Mouse (Mus musculus) heart, embryonic 13.5 days (tissue): Measurements from ENCODE around the gene Gm42906. TPM values are rescaled to one million over a fixed set of nuclear protein-coding genes. Genes with fewer than 3 reads are reported as not detected.

Experiments used
- ATAC-seq: fragments of 200-750 bp; cut with Nextera tagmentation; 2 replicates; pipeline ENCODE4 v1.8.0; 2017; ENCODE audit warnings: moderate TSS enrichment; ENCODE audit not compliant: insufficient number of reproducible peaks, low FRiP score, low TSS enrichment; ENCODE audit errors: extremely low read depth
- H3K27ac ChIP-seq: fragments of 300-500 bp; sonication (generic); replicated peaks from 2 replicates; pipeline ENCODE4 v1.5.1; 2015; ENCODE audit warnings: moderate library complexity, mild to moderate bottlenecking, inconsistent platforms
- H3K27me3 ChIP-seq: fragments of 300-500 bp; sonication (generic); replicated peaks from 2 replicates; pipeline ENCODE4 v1.6.1; 2015; ENCODE audit warnings: mild to moderate bottlenecking, inconsistent platforms
- H3K36me3 ChIP-seq: fragments of 300-500 bp; sonication (generic); 2 replicates; pipeline ENCODE4 v1.6.1; 2015; ENCODE audit warnings: mild to moderate bottlenecking, inconsistent platforms
- H3K4me1 ChIP-seq: fragments of 300-500 bp; sonication (generic); 2 replicates; pipeline ENCODE4 v1.6.1; 2015; ENCODE audit warnings: inconsistent platforms
- H3K4me2 ChIP-seq: fragments of 300-500 bp; sonication (generic); 2 replicates; pipeline ENCODE4 v1.6.1; 2015; ENCODE audit warnings: inconsistent platforms, mild to moderate bottlenecking, moderate library complexity
- H3K4me3 ChIP-seq: fragments of 300-500 bp; sonication (generic); 2 replicates; pipeline ENCODE4 v1.5.1; 2015; ENCODE audit warnings: moderate library complexity, mild to moderate bottlenecking, inconsistent platforms
- H3K9ac ChIP-seq: fragments of 300-500 bp; sonication (generic); 2 replicates; pipeline ENCODE4 v1.6.1; 2015; ENCODE audit warnings: inconsistent platforms, mild to moderate bottlenecking, moderate library complexity
- H3K9me3 ChIP-seq: fragments of 300-500 bp; sonication (generic); 2 replicates; pipeline ENCODE4 v1.6.1; 2016; ENCODE audit warnings: inconsistent platforms
- WGBS: fragments of 180-500 bp; shearing (Covaris S2); methylation state at CpG from one replicate; pipeline ENCODE4 v1.1.7; 2015; ENCODE audit warnings: mixed read lengths; 5-methylcytosine and 5-hydroxymethylcytosine counted together
- polyA plus RNA-seq: library from polyadenylated mRNA; unstranded; fragments of >200 nt; fragmentation: Nextera tagmentation; extraction: Ambion mirVana; gene quantifications from 2 replicates; pipeline ENCODE4 v1.2.1, GENCODE M21; 2015

The Gm42906 gene
- polyA plus RNA-seq, 1 experiment from 2014 or later = not detected

DNA sequence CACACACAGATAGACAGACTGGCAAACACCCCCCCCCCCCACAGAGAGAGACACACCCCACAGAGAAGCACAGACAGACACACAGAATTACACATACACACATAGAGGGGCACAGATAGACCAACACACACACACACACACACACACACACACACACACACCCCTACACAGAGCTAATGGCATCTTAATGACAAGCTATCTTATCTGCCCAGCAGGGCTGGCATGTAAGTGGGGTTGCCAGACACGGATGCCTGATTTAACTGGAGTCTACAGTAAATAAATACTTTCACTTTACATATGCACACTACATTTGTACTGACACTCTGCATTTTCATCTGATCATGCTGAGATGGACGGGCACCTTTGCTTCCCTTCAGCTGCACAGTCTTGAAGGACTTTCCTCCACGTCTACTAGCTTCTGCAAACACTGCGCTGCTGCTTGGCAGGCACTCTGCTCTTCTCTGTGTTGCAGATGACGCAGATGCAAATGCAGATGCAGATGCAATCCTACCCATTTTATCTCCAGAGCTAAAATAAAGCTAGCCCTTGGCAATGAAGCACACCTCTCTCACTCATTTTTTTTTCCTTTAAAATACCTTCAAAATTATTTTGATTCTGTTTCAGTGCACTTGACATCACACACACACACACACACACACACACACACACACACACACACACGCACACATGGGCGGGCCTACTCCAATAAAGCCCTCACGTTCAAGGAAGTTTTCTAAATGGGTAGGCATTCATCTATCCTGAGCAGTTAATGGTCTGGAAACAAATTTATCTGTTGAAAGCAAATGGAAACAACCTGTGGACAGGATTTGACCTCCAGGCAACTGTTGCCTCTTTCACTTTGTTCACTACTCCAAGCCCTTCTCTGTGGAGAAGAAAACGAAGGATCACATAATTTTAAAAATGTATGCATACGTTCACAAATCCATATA is 179.0 kb downstream of the Gm42906 start:
- H3K9ac ChIP-seq = peak overlapping the region; percentile 19; the same call in 1 of the 2 replicates
- H3K4me3 ChIP-seq = no peak overlapping the region
- peak overlapping the region; percentile 37 for H3K4me2 ChIP-seq
- 55% methylated on average over 10 of the region's 10 CpGs for WGBS
- H3K9me3 ChIP-seq = no peaks in the 10 kb centered on the region
- peaks cover 18% of the 10 kb centered on the region; the same call in 1 of the 2 replicates for H3K27me3 ChIP-seq
- peaks cover 41% of the 10 kb centered on the region for H3K4me1 ChIP-seq
- H3K27ac ChIP-seq = no peak overlapping the region
- no peak for ATAC-seq
- no peaks in the 10 kb centered on the region for H3K36me3 ChIP-seq

DNA sequence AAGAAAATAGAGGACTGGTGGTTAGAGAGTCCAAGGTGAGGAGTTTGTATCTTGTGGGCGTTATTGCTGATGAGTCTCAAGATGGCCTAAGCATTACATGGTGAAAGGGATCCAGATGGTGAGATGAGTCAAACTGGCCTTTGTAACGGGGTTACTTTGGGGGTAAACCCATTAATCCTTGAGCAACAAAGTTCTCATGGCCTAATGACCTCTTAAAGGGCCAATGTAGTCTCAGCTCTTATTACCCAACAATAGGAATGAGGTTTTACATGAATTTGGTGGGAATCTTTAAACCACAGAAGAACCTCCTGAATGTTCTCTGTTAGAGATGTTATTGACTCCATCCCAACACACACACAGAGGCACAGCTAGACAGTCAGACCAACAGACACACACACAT is 179.9 kb downstream of the Gm42906 start:
- H3K9me3 ChIP-seq = no peaks in the 10 kb centered on the region
- H3K27ac ChIP-seq = peak overlapping the region; percentile 60; the same call in 1 of the 2 replicates
- H3K4me3 ChIP-seq = no peak overlapping the region
- peaks cover 21% of the 10 kb centered on the region; the same call in 1 of the 2 replicates for H3K27me3 ChIP-seq
- no peak overlapping the region for H3K9ac ChIP-seq
- WGBS = 74% methylated on average over 2 of the region's 2 CpGs
- ATAC-seq = no peak
- peaks cover 41% of the 10 kb centered on the region for H3K4me1 ChIP-seq
- H3K36me3 ChIP-seq = no peaks in the 10 kb centered on the region
- no peak overlapping the region for H3K4me2 ChIP-seq

DNA sequence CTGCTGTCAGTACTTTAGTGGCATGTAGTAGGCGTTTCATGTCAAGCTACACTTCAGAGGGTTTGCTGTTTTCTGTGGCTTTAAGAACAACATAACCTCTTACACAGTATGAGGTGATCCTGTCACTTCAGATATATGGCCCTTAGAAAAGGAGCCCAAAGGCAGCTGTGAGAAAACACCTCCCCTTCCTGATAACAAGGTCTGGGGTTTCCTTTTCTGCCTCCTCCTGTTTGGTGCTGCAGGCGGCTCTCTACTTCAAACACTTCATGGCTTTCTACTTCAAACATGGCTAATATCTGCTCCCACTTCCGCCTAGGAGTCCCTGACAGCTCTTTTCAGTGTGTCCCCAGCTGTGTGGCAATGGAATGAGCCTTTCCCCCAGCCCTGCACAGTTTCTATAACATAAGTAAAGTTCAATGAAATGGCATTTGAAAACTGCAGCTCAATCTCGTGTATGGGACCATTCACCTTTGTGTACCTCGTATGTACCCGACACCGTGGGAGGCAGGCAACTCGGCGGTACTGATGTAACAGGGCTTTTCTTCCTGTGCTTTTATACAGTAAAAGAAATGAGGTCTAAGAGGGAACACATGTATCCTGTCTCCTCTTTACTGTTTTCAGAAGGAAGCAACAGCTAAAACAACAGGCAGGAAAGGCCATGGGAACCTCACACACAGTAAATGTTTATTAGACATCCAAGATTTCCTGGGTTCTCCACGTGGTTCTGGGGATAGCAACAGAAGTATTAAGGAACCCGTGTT is 180.7 kb downstream of the Gm42906 start:
- peaks cover 21% of the 10 kb centered on the region; the same call in 1 of the 2 replicates for H3K27me3 ChIP-seq
- H3K36me3 ChIP-seq = no peaks in the 10 kb centered on the region
- H3K4me3 ChIP-seq = no peak overlapping the region
- peaks cover 41% of the 10 kb centered on the region for H3K4me1 ChIP-seq
- H3K4me2 ChIP-seq = peak overlapping the region; percentile 32
- peak overlapping the region; percentile 60 for H3K27ac ChIP-seq
- H3K9me3 ChIP-seq = no peaks in the 10 kb centered on the region
- peak overlapping the region; percentile 48; the same call in 1 of the 2 replicates for H3K9ac ChIP-seq
- no peak for ATAC-seq
- WGBS = 31% methylated on average over 11 of the region's 11 CpGs

DNA sequence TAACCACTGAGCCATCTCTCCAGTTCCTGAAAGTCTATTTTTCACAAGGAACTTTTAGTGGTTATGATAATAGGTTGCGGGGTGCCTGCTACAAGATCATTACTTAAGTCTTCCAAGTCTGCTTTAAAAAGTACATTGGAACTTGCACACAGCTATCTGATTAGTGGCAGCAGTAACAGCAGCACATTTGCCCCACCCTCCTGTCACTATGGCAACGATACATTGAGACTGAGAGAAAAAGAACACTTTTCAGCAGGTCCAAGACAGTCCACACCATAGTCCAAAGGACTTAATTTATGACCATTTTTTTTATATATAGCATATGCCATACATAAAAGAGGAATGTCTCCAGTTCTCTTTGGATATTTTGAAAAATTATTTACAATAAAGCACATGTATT is 181.7 kb downstream of the Gm42906 start:
- ATAC-seq = no peak
- Histone ChIP-seq H3K27me3 (peaks cover 25% of the 10 kb centered on the region; the same call in 1 of the 2 replicates), H3K9ac (no peak overlapping the region), H3K36me3 (no peaks in the 10 kb centered on the region), H3K9me3 (no peaks in the 10 kb centered on the region), H3K4me1 (peaks cover 36% of the 10 kb centered on the region), H3K27ac (no peak overlapping the region), H3K4me2 (no peak overlapping the region), H3K4me3 (no peak overlapping the region)
- WGBS = 78% methylated on average over 2 of the region's 2 CpGs

DNA sequence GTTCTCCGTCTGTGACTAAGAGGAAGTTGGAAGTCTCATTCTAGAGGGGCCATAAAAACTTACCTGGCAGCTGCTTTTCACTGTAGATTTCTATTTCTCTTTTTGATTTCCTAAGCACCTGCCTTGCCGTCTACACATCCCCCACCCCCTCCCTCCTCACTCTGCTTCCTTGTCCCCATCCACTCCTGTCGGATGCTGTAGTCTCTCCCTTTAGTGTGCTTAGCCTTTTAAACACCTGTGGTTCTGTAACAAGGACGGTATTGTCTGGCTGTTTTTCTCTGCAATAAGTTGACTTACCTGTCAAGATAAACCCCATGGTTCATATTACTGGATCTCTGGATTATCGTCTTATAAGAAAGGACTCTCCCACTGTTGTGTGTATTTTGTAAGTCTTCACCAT is 182.4 kb downstream of the Gm42906 start:
- no peaks in the 10 kb centered on the region for H3K36me3 ChIP-seq
- H3K4me2 ChIP-seq = no peak overlapping the region
- H3K27ac ChIP-seq = no peak overlapping the region
- H3K27me3 ChIP-seq = peaks cover 24% of the 10 kb centered on the region; the same call in 1 of the 2 replicates
- ATAC-seq = no peak
- no peak overlapping the region for H3K9ac ChIP-seq
- peaks cover 36% of the 10 kb centered on the region for H3K4me1 ChIP-seq
- 83% methylated on average over 5 of the region's 5 CpGs for WGBS
- H3K9me3 ChIP-seq = no peaks in the 10 kb centered on the region
- H3K4me3 ChIP-seq = no peak overlapping the region

DNA sequence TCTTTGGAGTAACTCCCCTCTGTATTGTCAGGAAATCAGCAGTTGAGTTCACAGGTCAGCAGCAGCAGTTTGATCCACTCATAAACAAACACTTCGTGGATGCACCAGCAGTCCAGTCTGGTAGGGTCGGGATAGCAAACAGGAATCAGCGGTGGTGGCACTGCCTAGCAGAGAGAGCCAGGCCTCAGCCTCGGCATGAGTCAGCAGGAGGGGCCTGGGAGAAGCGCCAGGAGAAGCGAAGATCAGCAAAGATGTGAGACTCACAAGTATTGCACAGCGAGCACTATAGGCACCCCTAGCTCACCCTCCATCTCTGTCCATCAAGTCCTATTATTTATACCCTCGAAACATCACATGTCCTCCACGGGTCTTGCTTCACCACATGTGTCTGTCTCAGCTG is 189.2 kb downstream of the Gm42906 start:
- WGBS = 78% methylated on average over 9 of the region's 9 CpGs
- Histone ChIP-seq H3K27ac (no peak overlapping the region), H3K9me3 (no peaks in the 10 kb centered on the region), H3K36me3 (no peaks in the 10 kb centered on the region), H3K4me1 (peaks cover 4% of the 10 kb centered on the region; the same call in 1 of the 2 replicates), H3K4me2 (no peak overlapping the region), H3K9ac (no peak overlapping the region), H3K27me3 (peaks cover 23% of the 10 kb centered on the region), H3K4me3 (no peak overlapping the region)
- no peak for ATAC-seq

DNA sequence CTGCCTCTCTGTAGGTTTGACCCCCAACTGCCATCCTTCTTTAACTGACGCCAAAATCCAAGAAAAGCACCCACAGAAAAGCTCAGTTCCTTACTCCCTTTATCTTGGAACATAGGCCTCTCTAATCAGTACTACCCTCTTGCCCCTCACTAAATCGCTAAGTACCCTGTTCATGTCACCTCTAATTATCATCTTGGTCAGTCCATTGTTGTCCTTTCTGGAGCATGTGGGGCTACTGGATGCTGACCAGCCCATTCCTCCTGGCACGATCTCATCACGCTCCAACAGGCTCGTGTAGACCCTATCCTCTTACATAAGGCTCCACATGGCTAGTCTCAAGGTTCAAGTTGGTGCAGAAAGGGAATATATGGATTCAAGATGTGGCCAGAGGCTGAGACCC is 191.6 kb downstream of the Gm42906 start:
- H3K4me3 ChIP-seq = no peak overlapping the region
- WGBS = 63% methylated on average over 5 of the region's 5 CpGs
- H3K27me3 ChIP-seq = peaks cover 29% of the 10 kb centered on the region
- no peaks in the 10 kb centered on the region for H3K36me3 ChIP-seq
- H3K4me2 ChIP-seq = no peak overlapping the region
- H3K4me1 ChIP-seq = peaks cover 13% of the 10 kb centered on the region
- H3K9me3 ChIP-seq = no peaks in the 10 kb centered on the region
- H3K27ac ChIP-seq = no peak overlapping the region
- ATAC-seq = no peak
- no peak overlapping the region for H3K9ac ChIP-seq

DNA sequence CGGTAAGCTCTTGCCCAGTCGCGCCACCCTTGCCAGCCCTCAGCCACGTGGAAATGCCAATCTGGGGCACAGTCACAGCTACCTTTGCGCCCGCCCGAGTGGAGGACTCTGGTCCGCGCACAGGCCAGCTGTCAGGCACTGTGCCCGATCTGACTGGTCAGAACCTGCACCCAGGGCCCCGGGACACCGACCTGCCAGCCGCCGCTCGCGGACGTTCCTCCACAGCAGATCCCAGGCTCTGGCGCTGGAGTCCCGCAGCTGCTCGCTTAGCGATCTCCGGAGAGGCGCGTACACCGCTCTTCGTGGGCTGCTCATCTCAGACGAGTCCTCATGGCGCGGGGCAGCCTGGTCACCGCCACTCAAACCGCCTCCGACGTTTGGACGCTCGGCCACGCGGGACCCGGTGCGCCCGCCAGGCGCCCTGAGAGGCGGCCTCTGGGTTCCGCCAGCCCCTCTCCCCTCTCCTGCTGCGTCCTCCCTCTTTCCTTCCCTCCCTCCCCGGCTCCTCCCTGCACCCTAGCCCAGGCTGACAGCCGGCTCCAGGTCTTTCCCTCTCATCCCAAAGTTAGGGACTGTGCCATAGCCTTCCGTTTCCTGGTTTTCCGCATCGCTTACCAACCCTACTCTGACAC is 194.4 kb downstream of the Gm42906 start, which contains the start of gene Stard13:
Gene Stard13 (minus strand): TSS at position 437 of the 632 bp plus-strand sequence.
- H3K4me3 ChIP-seq = peak within 1 kb of the TSS; percentile 67
- peak within 1 kb of the TSS; percentile 84 for H3K9ac ChIP-seq
- H3K4me1 ChIP-seq = peaks cover 13% of the 10 kb centered on the region
- H3K9me3 ChIP-seq = no peaks in the 10 kb centered on the region
- H3K27me3 ChIP-seq = peaks cover 31% of the 10 kb centered on the region
- H3K4me2 ChIP-seq = peak within 1 kb of the TSS; percentile 99
- ATAC-seq = no peak; the same call in 1 of the 2 replicates
- under 1% methylated on average over 48 of the region's 49 CpGs for WGBS
- H3K36me3 ChIP-seq = no peaks in the 10 kb centered on the region
- H3K27ac ChIP-seq = no peak within 1 kb of the TSS

DNA sequence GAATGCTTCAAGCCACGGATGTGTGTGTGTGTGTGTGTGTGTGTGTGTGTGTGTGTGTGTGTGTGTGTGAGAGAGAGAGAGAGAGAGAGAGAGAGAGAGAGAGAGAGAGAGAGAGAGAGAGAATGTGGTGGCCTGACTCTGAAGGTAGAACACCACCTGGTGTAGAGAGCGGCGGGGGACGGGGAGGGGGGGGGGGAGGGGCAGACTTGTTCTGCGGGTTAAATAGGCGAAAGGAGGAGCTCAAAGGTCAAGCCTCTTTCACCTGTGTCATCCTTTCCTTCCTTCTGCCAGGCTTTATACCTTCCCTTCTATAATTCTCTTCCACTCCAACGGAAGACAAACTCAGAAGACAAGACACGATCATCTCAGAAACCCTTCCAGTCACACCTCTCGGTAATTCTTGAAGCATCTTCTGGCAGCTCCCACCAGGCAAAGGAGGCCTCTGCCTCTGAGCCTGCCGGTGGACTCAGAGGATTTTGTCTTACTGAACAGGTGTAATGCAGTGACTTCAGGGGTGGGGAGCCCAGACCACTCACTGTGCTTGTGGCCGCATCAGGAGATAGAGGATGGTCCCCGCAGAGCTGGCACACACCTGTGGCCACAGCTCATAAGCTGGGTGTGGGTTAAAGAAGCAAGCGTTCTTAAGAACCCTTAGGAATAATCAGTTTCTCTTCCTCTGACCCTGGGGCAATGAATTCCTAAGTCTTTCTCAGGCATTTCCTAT is 195.2 kb downstream of the Gm42906 start:
- H3K9ac ChIP-seq = peak overlapping the region; percentile 84
- H3K4me3 ChIP-seq = peak overlapping the region; percentile 67
- WGBS = 22% methylated on average over 8 of the region's 13 CpGs
- peak overlapping the region; percentile 99 for H3K4me2 ChIP-seq
- ATAC-seq = no peak
- no peaks in the 10 kb centered on the region for H3K36me3 ChIP-seq
- no peaks in the 10 kb centered on the region for H3K9me3 ChIP-seq
- peaks cover 31% of the 10 kb centered on the region for H3K27me3 ChIP-seq
- peaks cover 13% of the 10 kb centered on the region for H3K4me1 ChIP-seq
- no peak overlapping the region for H3K27ac ChIP-seq

DNA sequence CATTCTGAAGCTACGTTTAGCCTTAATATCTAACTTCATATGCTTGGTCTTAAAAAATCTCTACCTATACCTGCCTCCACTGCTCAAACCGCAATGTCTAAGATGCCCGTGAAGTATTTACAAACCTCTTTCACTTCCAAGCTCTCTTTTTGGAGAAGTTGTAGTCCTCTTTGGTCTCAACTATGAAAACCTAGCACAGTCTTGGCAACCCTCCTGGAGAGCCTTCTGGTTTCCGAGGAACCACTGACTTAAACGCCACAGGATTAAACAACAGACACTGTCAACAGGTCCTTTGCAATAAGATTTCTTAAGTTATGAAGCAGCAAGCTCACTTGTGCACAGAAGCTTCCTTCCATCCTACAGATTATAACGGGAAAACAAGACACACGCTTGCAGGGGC is 196.1 kb downstream of the Gm42906 start:
- ATAC-seq = no peak
- Histone ChIP-seq H3K4me1 (peaks cover 13% of the 10 kb centered on the region), H3K27me3 (peaks cover 25% of the 10 kb centered on the region), H3K27ac (no peak overlapping the region), H3K4me2 (no peak overlapping the region), H3K4me3 (no peak overlapping the region), H3K9ac (no peak overlapping the region), H3K9me3 (no peaks in the 10 kb centered on the region), H3K36me3 (no peaks in the 10 kb centered on the region)
- WGBS = 81% methylated on average over 7 of the region's 7 CpGs
